Mouse (Mus musculus): ENCODE measurements around the gene Ttc7b. TPM values are rescaled to one million over a fixed set of nuclear protein-coding genes. Genes with fewer than 3 reads are reported as not detected.

Ttc7b gene
- polyA plus RNA-seq, 1 experiment from 2014 or later: 16.1 TPM

- no peak overlapping the region for H3K27ac ChIP-seq (ENCODE audit: low read depth, low read length)
- H3K4me1 ChIP-seq (ENCODE audit: control insufficient read depth, insufficient read depth, low read length): no peaks in the 10 kb centered on the region
- H3K4me3 ChIP-seq (ENCODE audit: low read depth, low read length): no peak overlapping the region
- H3K9ac ChIP-seq (ENCODE audit: low read length): no peak overlapping the region
- no peaks in the 10 kb centered on the region for H3K36me3 ChIP-seq (ENCODE audit: control insufficient read depth, insufficient read depth, low read length)
- no peak for ATAC-seq (ENCODE audit: insufficient read depth, low FRiP score, low TSS enrichment)
- no peak for DNase-seq (ENCODE audit: low spot score)
- H3K27me3 ChIP-seq (ENCODE audit: control insufficient read depth, insufficient read depth, low read length): no peaks in the 10 kb centered on the region
- WGBS: 65% methylated on average over 3 of the region's 3 CpGs
- H3K4me2 ChIP-seq (ENCODE audit: low read depth): no peak overlapping the region
- H3K9me3 ChIP-seq (ENCODE audit: control insufficient read depth, low read length): no peaks in the 10 kb centered on the region
These were observed 21.4 kb upstream of the Ttc7b start for GRCm38 (mm10) chr12:100542076-100542475.

GRCm38 (mm10) chr12:100539158-100539714 lies 18.6 kb upstream of the Ttc7b start:
- no peak for DNase-seq (ENCODE audit: low spot score)
- 66% methylated on average over 9 of the region's 9 CpGs for WGBS

GRCm38 (mm10) chr12:100538445-100539157 lies 18.0 kb upstream of the Ttc7b start:
- H3K27ac ChIP-seq (ENCODE audit: low read depth, low read length): no peak overlapping the region
- 59% methylated on average over 7 of the region's 7 CpGs for WGBS

More at GRCm38 (mm10) chr12:100539158-100539714, 18.6 kb upstream of the Ttc7b start:
- Histone ChIP-seq H3K27ac (ENCODE audit: low read depth, low read length) (no peak overlapping the region), H3K9ac (ENCODE audit: low read length) (no peak overlapping the region), H3K36me3 (ENCODE audit: control insufficient read depth, insufficient read depth, low read length) (no peaks in the 10 kb centered on the region), H3K9me3 (ENCODE audit: control insufficient read depth, low read length) (no peaks in the 10 kb centered on the region), H3K4me1 (ENCODE audit: control insufficient read depth, insufficient read depth, low read length) (0 out of 2 replicates have a peak, but pooled peaks cover 4% of the 10 kb centered on the region), H3K27me3 (ENCODE audit: control insufficient read depth, insufficient read depth, low read length) (no peaks in the 10 kb centered on the region), H3K4me3 (ENCODE audit: low read depth, low read length) (no peak overlapping the region), H3K4me2 (ENCODE audit: low read depth) (no peak overlapping the region)
- ATAC-seq (ENCODE audit: insufficient read depth, low FRiP score, low TSS enrichment): no peak

GRCm38 (mm10) chr12:100537091-100537490 lies 16.5 kb upstream of the Ttc7b start:
- Histone ChIP-seq H3K4me3 (ENCODE audit: low read depth, low read length) (no peak overlapping the region), H3K4me1 (ENCODE audit: control insufficient read depth, insufficient read depth, low read length) (0 out of 2 replicates have a peak, but pooled peaks cover 4% of the 10 kb centered on the region), H3K27ac (ENCODE audit: low read depth, low read length) (no peak overlapping the region), H3K9ac (ENCODE audit: low read length) (no peak overlapping the region), H3K9me3 (ENCODE audit: control insufficient read depth, low read length) (no peaks in the 10 kb centered on the region), H3K4me2 (ENCODE audit: low read depth) (no peak overlapping the region), H3K27me3 (ENCODE audit: control insufficient read depth, insufficient read depth, low read length) (no peaks in the 10 kb centered on the region), H3K36me3 (ENCODE audit: control insufficient read depth, insufficient read depth, low read length) (no peaks in the 10 kb centered on the region)
- no peak for ATAC-seq (ENCODE audit: insufficient read depth, low FRiP score, low TSS enrichment)
- WGBS: 87% methylated on average over 11 of the region's 11 CpGs
- no peak for DNase-seq (ENCODE audit: low spot score)

More at GRCm38 (mm10) chr12:100538445-100539157, 18.0 kb upstream of the Ttc7b start:
- ATAC-seq (ENCODE audit: insufficient read depth, low FRiP score, low TSS enrichment) (no peak), DNase-seq (ENCODE audit: low spot score) (no peak)
- Histone ChIP-seq H3K4me1 (ENCODE audit: control insufficient read depth, insufficient read depth, low read length) (0 out of 2 replicates have a peak, but pooled peaks cover 4% of the 10 kb centered on the region), H3K9me3 (ENCODE audit: control insufficient read depth, low read length) (no peaks in the 10 kb centered on the region), H3K4me3 (ENCODE audit: low read depth, low read length) (no peak overlapping the region), H3K27me3 (ENCODE audit: control insufficient read depth, insufficient read depth, low read length) (no peaks in the 10 kb centered on the region), H3K36me3 (ENCODE audit: control insufficient read depth, insufficient read depth, low read length) (no peaks in the 10 kb centered on the region), H3K9ac (ENCODE audit: low read length) (no peak overlapping the region), H3K4me2 (ENCODE audit: low read depth) (no peak overlapping the region)

GRCm38 (mm10) chr12:100535028-100535427 lies 14.4 kb upstream of the Ttc7b start:
- Histone ChIP-seq H3K27me3 (ENCODE audit: control insufficient read depth, insufficient read depth, low read length) (no peaks in the 10 kb centered on the region), H3K4me3 (ENCODE audit: low read depth, low read length) (no peak overlapping the region), H3K4me2 (ENCODE audit: low read depth) (no peak overlapping the region), H3K27ac (ENCODE audit: low read depth, low read length) (no peak overlapping the region), H3K36me3 (ENCODE audit: control insufficient read depth, insufficient read depth, low read length) (no peaks in the 10 kb centered on the region), H3K9ac (ENCODE audit: low read length) (no peak overlapping the region), H3K4me1 (ENCODE audit: control insufficient read depth, insufficient read depth, low read length) (peaks cover 4% of the 10 kb centered on the region; the same call in 1 of the 2 replicates), H3K9me3 (ENCODE audit: control insufficient read depth, low read length) (no peaks in the 10 kb centered on the region)
- WGBS: 51% methylated on average over 12 of the region's 12 CpGs
- DNase-seq (ENCODE audit: low spot score): no peak
- no peak for ATAC-seq (ENCODE audit: insufficient read depth, low FRiP score, low TSS enrichment)

- H3K27ac ChIP-seq (ENCODE audit: low read depth, low read length): no peak overlapping the region
- H3K4me3 ChIP-seq (ENCODE audit: low read depth, low read length): no peak overlapping the region
- no peaks in the 10 kb centered on the region for H3K36me3 ChIP-seq (ENCODE audit: control insufficient read depth, insufficient read depth, low read length)
- H3K9ac ChIP-seq (ENCODE audit: low read length): no peak overlapping the region
- H3K4me1 ChIP-seq (ENCODE audit: control insufficient read depth, insufficient read depth, low read length): peaks cover 8% of the 10 kb centered on the region
- no peak overlapping the region for H3K4me2 ChIP-seq (ENCODE audit: low read depth)
- WGBS: 39% methylated on average over 3 of the region's 3 CpGs
- no peaks in the 10 kb centered on the region for H3K9me3 ChIP-seq (ENCODE audit: control insufficient read depth, low read length)
- no peaks in the 10 kb centered on the region for H3K27me3 ChIP-seq (ENCODE audit: control insufficient read depth, insufficient read depth, low read length)
- DNase-seq (ENCODE audit: low spot score) (no peak), ATAC-seq (ENCODE audit: insufficient read depth, low FRiP score, low TSS enrichment) (no peak)
These were observed 13.4 kb upstream of the Ttc7b start for GRCm38 (mm10) chr12:100534028-100534427.

GRCm38 (mm10) chr12:100533209-100533608 lies 12.6 kb upstream of the Ttc7b start:
- Histone ChIP-seq H3K9ac (ENCODE audit: low read length) (no peak overlapping the region), H3K9me3 (ENCODE audit: control insufficient read depth, low read length) (no peaks in the 10 kb centered on the region), H3K4me2 (ENCODE audit: low read depth) (no peak overlapping the region), H3K27me3 (ENCODE audit: control insufficient read depth, insufficient read depth, low read length) (no peaks in the 10 kb centered on the region), H3K36me3 (ENCODE audit: control insufficient read depth, insufficient read depth, low read length) (no peaks in the 10 kb centered on the region), H3K27ac (ENCODE audit: low read depth, low read length) (no peak overlapping the region), H3K4me3 (ENCODE audit: low read depth, low read length) (no peak overlapping the region), H3K4me1 (ENCODE audit: control insufficient read depth, insufficient read depth, low read length) (peaks cover 13% of the 10 kb centered on the region)
- ATAC-seq (ENCODE audit: insufficient read depth, low FRiP score, low TSS enrichment) (no peak), DNase-seq (ENCODE audit: low spot score) (no peak)
- WGBS: 81% methylated on average over 4 of the region's 4 CpGs

- H3K27ac ChIP-seq (ENCODE audit: low read depth, low read length): no peak overlapping the region
- WGBS: 86% methylated on average over 1 of the region's 1 CpGs
- H3K36me3 ChIP-seq (ENCODE audit: control insufficient read depth, insufficient read depth, low read length): no peaks in the 10 kb centered on the region
- ATAC-seq (ENCODE audit: insufficient read depth, low FRiP score, low TSS enrichment) (no peak), DNase-seq (ENCODE audit: low spot score) (no peak)
- peaks cover 14% of the 10 kb centered on the region for H3K4me1 ChIP-seq (ENCODE audit: control insufficient read depth, insufficient read depth, low read length)
- no peak overlapping the region for H3K4me3 ChIP-seq (ENCODE audit: low read depth, low read length)
- no peak overlapping the region for H3K4me2 ChIP-seq (ENCODE audit: low read depth)
- no peaks in the 10 kb centered on the region for H3K27me3 ChIP-seq (ENCODE audit: control insufficient read depth, insufficient read depth, low read length)
- H3K9me3 ChIP-seq (ENCODE audit: control insufficient read depth, low read length): no peaks in the 10 kb centered on the region
- H3K9ac ChIP-seq (ENCODE audit: low read length): no peak overlapping the region
These were observed 11.1 kb upstream of the Ttc7b start for GRCm38 (mm10) chr12:100531740-100532139.

GRCm38 (mm10) chr12:100530871-100531270 lies 10.2 kb upstream of the Ttc7b start:
- H3K4me1 ChIP-seq (ENCODE audit: control insufficient read depth, insufficient read depth, low read length): peaks cover 14% of the 10 kb centered on the region
- no peaks in the 10 kb centered on the region for H3K36me3 ChIP-seq (ENCODE audit: control insufficient read depth, insufficient read depth, low read length)
- no peaks in the 10 kb centered on the region for H3K9me3 ChIP-seq (ENCODE audit: control insufficient read depth, low read length)
- ATAC-seq (ENCODE audit: insufficient read depth, low FRiP score, low TSS enrichment) (no peak), DNase-seq (ENCODE audit: low spot score) (no peak)
- no peak overlapping the region for H3K4me2 ChIP-seq (ENCODE audit: low read depth)
- H3K4me3 ChIP-seq (ENCODE audit: low read depth, low read length): no peak overlapping the region
- no peak overlapping the region for H3K27ac ChIP-seq (ENCODE audit: low read depth, low read length)
- WGBS: 88% methylated on average over 5 of the region's 5 CpGs
- H3K27me3 ChIP-seq (ENCODE audit: control insufficient read depth, insufficient read depth, low read length): no peaks in the 10 kb centered on the region
- no peak overlapping the region for H3K9ac ChIP-seq (ENCODE audit: low read length)
